Mouse (Mus musculus): ENCODE results near the gene Vsig1.

The Vsig1 gene

GRCm38 (mm10) chrX:140907360-140907759 lies at the start of gene Vsig1:
TSS of gene Vsig1 (plus strand) at chrX:140907608.
- no peak for DNase-seq (ENCODE audit: low spot score in 2 of 2)

- DNase-seq (ENCODE audit: low spot score in 2 of 2) = no peak
These were observed 44.6 kb upstream of the Vsig1 start for GRCm38 (mm10) chrX:140862760-140863159.

- no peak for DNase-seq (ENCODE audit: low spot score in 2 of 2)
These were observed 44.0 kb upstream of the Vsig1 start for GRCm38 (mm10) chrX:140863431-140863830.

- no peak for DNase-seq (ENCODE audit: low spot score in 2 of 2)
These were observed 20.2 kb upstream of the Vsig1 start for GRCm38 (mm10) chrX:140887193-140887592.

- DNase-seq (ENCODE audit: low spot score in 2 of 2) = no peak
These were observed 15.6 kb upstream of the Vsig1 start for GRCm38 (mm10) chrX:140891796-140892195.

- DNase-seq (ENCODE audit: low spot score in 2 of 2) = no peak
These were observed 3.9 kb upstream of the Vsig1 start for GRCm38 (mm10) chrX:140903487-140903886.

- DNase-seq (ENCODE audit: low spot score in 2 of 2) = no peak
These were observed 13.9 kb downstream of the Vsig1 start for GRCm38 (mm10) chrX:140921321-140921720.

GRCm38 (mm10) chrX:140932066-140932465 lies 24.7 kb downstream of the Vsig1 start:
- DNase-seq (ENCODE audit: low spot score in 2 of 2) = no peak

- DNase-seq (ENCODE audit: low spot score in 2 of 2) = no peak
These were observed 25.9 kb downstream of the Vsig1 start for GRCm38 (mm10) chrX:140933263-140933662.

GRCm38 (mm10) chrX:140936271-140936670 lies 28.9 kb downstream of the Vsig1 start:
- DNase-seq (ENCODE audit: low spot score in 2 of 2) = no peak

GRCm38 (mm10) chrX:140953618-140954017 lies 46.2 kb downstream of the Vsig1 start:
- no peak for DNase-seq (ENCODE audit: low spot score in 2 of 2)

GRCm38 (mm10) chrX:140956272-140956940 lies 49.0 kb downstream of the Vsig1 start, which contains the start of the genes Psmd10 and Atg4a:
TSS of gene Psmd10 (minus strand) at chrX:140956728.
TSS of gene Atg4a (plus strand) at chrX:140956907.
- peak; percentile 86 to 87 for DNase-seq (ENCODE audit: low spot score in 2 of 2)

- no peak for DNase-seq (ENCODE audit: low spot score in 2 of 2)
These were observed 49.6 kb downstream of the Vsig1 start for GRCm38 (mm10) chrX:140956959-140957358.

GRCm38 (mm10) chrX:140978943-140979342 lies 71.5 kb downstream of the Vsig1 start:
- no peak for DNase-seq (ENCODE audit: low spot score in 2 of 2)

- DNase-seq (ENCODE audit: low spot score in 2 of 2) = no peak
These were observed 72.1 kb downstream of the Vsig1 start for GRCm38 (mm10) chrX:140979546-140979945.

GRCm38 (mm10) chrX:140980163-140980562 lies 72.8 kb downstream of the Vsig1 start:
- no peak for DNase-seq (ENCODE audit: low spot score in 2 of 2)

GRCm38 (mm10) chrX:140983206-140983960 lies 76.0 kb downstream of the Vsig1 start:
- DNase-seq (ENCODE audit: low spot score in 2 of 2) = no peak

GRCm38 (mm10) chrX:140984795-140985194 lies 77.4 kb downstream of the Vsig1 start:
- DNase-seq (ENCODE audit: low spot score in 2 of 2) = no peak

- no peak for DNase-seq (ENCODE audit: low spot score in 2 of 2)
These were observed 77.8 kb downstream of the Vsig1 start for GRCm38 (mm10) chrX:140985256-140985655.

Measured in thymus, postnatal 10 days (tissue).